ENCODE assay signal across 12 mouse cellular contexts in genomic region chr13:101759281-101759871, GRCm38 (mm10). TPM values are rescaled to one million over a fixed set of nuclear protein-coding genes. Genes with fewer than 3 reads are reported as not detected.
DNase-seq lines count a peak whose midpoint lies in the region; ATAC-seq and TF ChIP-seq lines count a peak whose summit lies in the region.
"Had no signal": no experiment of that assay in that cellular context is flagged by ENCODE, and none has a peak within 500 bp of the region (broad histone marks: within the 10 kb centered on the region; RNA-seq: fewer than 3 reads in every experiment).

No protein-coding gene starts in this region.

- peak; percentile 90 for DNase-seq in heart, adult 11 months
- DNase-seq in midbrain, embryonic 10.5 days (ENCODE audit: low spot score), result no peak
- DNase-seq in midbrain, postnatal 0 days (ENCODE audit: low spot score), result no peak
- peak; percentile 47 for DNase-seq in splenic B cell, adult 2 months (ENCODE audit: low read depth, low spot score)
- no peak for DNase-seq in adipocyte (ENCODE audit: low spot score)
- no peak for DNase-seq in ovary, postnatal 10 days (ENCODE audit: low spot score)
- DNase-seq: adrenal gland, postnatal 14 days; cerebellum, postnatal 10 days had no signal

- no peaks in the 10 kb centered on the region for H3K9me3 ChIP-seq in heart, embryonic 12.5 days (replicated peaks)
- H3K9me3 ChIP-seq in midbrain, embryonic 10.5 days (replicated peaks), result no peaks in the 10 kb centered on the region
- H3K9me3 ChIP-seq in midbrain, postnatal 0 days (ENCODE audit: low read length), result no peaks in the 10 kb centered on the region
- H3K9me3 ChIP-seq in forebrain, embryonic 16.5 days (ENCODE audit: control insufficient read depth, low read length), result no peaks in the 10 kb centered on the region

- H3K4me1 ChIP-seq in heart, embryonic 12.5 days (replicated peaks), result peaks cover 71% of the 10 kb centered on the region
- peaks cover 63% of the 10 kb centered on the region for H3K4me1 ChIP-seq in midbrain, embryonic 10.5 days
- H3K4me1 ChIP-seq in midbrain, postnatal 0 days (ENCODE audit: insufficient read depth, low read length), result peaks cover 14% of the 10 kb centered on the region; the same call in 1 of the 2 replicates
- H3K4me1 ChIP-seq in forebrain, embryonic 16.5 days (replicated peaks; ENCODE audit: control insufficient read depth, insufficient read depth, low read length), result peaks cover 47% of the 10 kb centered on the region

- no peaks in the 10 kb centered on the region for H3K27me3 ChIP-seq in heart, embryonic 12.5 days (replicated peaks)
- no peaks in the 10 kb centered on the region for H3K27me3 ChIP-seq in midbrain, embryonic 10.5 days (ENCODE audit: low read depth, poor library complexity, severe bottlenecking)
- H3K27me3 ChIP-seq in midbrain, postnatal 0 days (ENCODE audit: insufficient read depth, low read length), result no peaks in the 10 kb centered on the region
- no peaks in the 10 kb centered on the region for H3K27me3 ChIP-seq in forebrain, embryonic 16.5 days (replicated peaks; ENCODE audit: control insufficient read depth, insufficient read depth, low read length)
- no peaks in the 10 kb centered on the region for H3K27me3 ChIP-seq in splenic B cell, adult 2 months (ENCODE audit: control insufficient read depth, insufficient read depth, low read length, poor library complexity, severe bottlenecking)

- H3K4me2 ChIP-seq in heart, embryonic 12.5 days, result no peak overlapping the region
- no peak overlapping the region for H3K4me2 ChIP-seq in midbrain, postnatal 0 days (ENCODE audit: low read depth, low read length, poor library complexity, severe bottlenecking)
- peak overlapping the region; percentile 25; the same call in 1 of the 2 replicates for H3K4me2 ChIP-seq in forebrain, embryonic 16.5 days (ENCODE audit: low read length)
- H3K4me2 ChIP-seq: hindbrain, embryonic 14.5 days; limb, embryonic 12.5 days had no signal

- no peak for ATAC-seq in heart, embryonic 12.5 days (ENCODE audit: insufficient number of reproducible peaks, low FRiP score)
- no peak for ATAC-seq in midbrain, postnatal 0 days (ENCODE audit: low FRiP score)
- peak; percentile 7; the same call in 1 of the 2 replicates for ATAC-seq in forebrain, embryonic 16.5 days

- no peak overlapping the region for H3K9ac ChIP-seq in heart, embryonic 12.5 days
- no peak overlapping the region for H3K9ac ChIP-seq in midbrain, postnatal 0 days (replicated peaks; ENCODE audit: low read length, poor library complexity, severe bottlenecking)
- no peak overlapping the region for H3K9ac ChIP-seq in forebrain, embryonic 16.5 days (replicated peaks; ENCODE audit: low read depth, low read length)
- H3K9ac ChIP-seq: hindbrain, embryonic 14.5 days; limb, embryonic 12.5 days had no signal

- H3K27ac ChIP-seq in heart, embryonic 12.5 days (ENCODE audit: poor library complexity, severe bottlenecking), result no peak overlapping the region
- H3K27ac ChIP-seq in midbrain, embryonic 10.5 days (replicated peaks), result peak overlapping the region; percentile 1; the same call in 1 of the 2 replicates
- no peak overlapping the region for H3K27ac ChIP-seq in midbrain, postnatal 0 days (ENCODE audit: low read depth, low read length)
- H3K27ac ChIP-seq in forebrain, embryonic 16.5 days (ENCODE audit: low read length), result peak overlapping the region; percentile 53
- H3K27ac ChIP-seq: hindbrain, embryonic 14.5 days; limb, embryonic 12.5 days had no signal

- 42% methylated on average over 3 of the region's 3 CpGs for WGBS in heart, embryonic 12.5 days
- WGBS in midbrain, embryonic 10.5 days, result 26% methylated on average over 3 of the region's 3 CpGs
- WGBS in midbrain, postnatal 0 days, result 22% methylated on average over 3 of the region's 3 CpGs
- WGBS in forebrain, embryonic 16.5 days, result 19% methylated on average over 3 of the region's 3 CpGs

- no peak for TF ChIP-seq CTCF in midbrain, postnatal 0 days (IDR thresholded peaks at IDR 0.05)

- peaks cover 7% of the 10 kb centered on the region for H3K36me3 ChIP-seq in heart, embryonic 12.5 days
- peaks cover 25% of the 10 kb centered on the region for H3K36me3 ChIP-seq in midbrain, embryonic 10.5 days
- H3K36me3 ChIP-seq in midbrain, postnatal 0 days (ENCODE audit: insufficient read depth, low read length), result peaks cover 11% of the 10 kb centered on the region
- H3K36me3 ChIP-seq in forebrain, embryonic 16.5 days (ENCODE audit: control insufficient read depth, insufficient read depth), result 0 out of 2 replicates have a peak, but pooled peaks cover 4% of the 10 kb centered on the region
- H3K36me3 ChIP-seq in splenic B cell, adult 2 months (ENCODE audit: control insufficient read depth, insufficient read depth, low read length, poor library complexity, severe bottlenecking), result peaks cover 9% of the 10 kb centered on the region

- H3K4me3 ChIP-seq in heart, embryonic 12.5 days, result no peak overlapping the region
- no peak overlapping the region for H3K4me3 ChIP-seq in midbrain, embryonic 10.5 days
- no peak overlapping the region for H3K4me3 ChIP-seq in midbrain, postnatal 0 days (ENCODE audit: low read depth, low read length)
- H3K4me3 ChIP-seq in forebrain, embryonic 16.5 days (replicated peaks; ENCODE audit: low read length), result no peak overlapping the region
- H3K4me3 ChIP-seq: limb, embryonic 12.5 days had no signal

RNA-seq across cellular contexts. Expression of gene Pik3r1, which starts 8.6 kb away (rescaled TPM):
- polyA plus RNA-seq in heart, embryonic 12.5 days (2016; fragmentation: Nextera tagmentation; extraction: Ambion mirVana), result 14.8 and 18.1 TPM in 2 replicates
- 14.8 and 16.4 TPM in 2 replicates for polyA plus RNA-seq in midbrain, embryonic 10.5 days (2016; fragmentation: Nextera tagmentation; extraction: Ambion mirVana)
- total RNA-seq in midbrain, postnatal 0 days (2014; rRNA removed), result 99.2 and 116 TPM in 2 replicates
- polyA plus RNA-seq in midbrain, postnatal 0 days (2015; fragmentation: Nextera tagmentation; extraction: Ambion mirVana), result 43.0 and 54.4 TPM in 2 replicates
- polyA plus RNA-seq in forebrain, embryonic 16.5 days (2015; fragmentation: Nextera tagmentation; extraction: Ambion mirVana), result 36.4 and 42.7 TPM in 2 replicates

Comparison
In these comparisons a context has a peak if more than half of its experiments do, and no peak if none do; other contexts are left out.
1. H3K27ac ChIP-seq: peak in midbrain, embryonic 10.5 days (single experiment) and forebrain, embryonic 16.5 days (single experiment); none in heart, embryonic 12.5 days (single experiment) and midbrain, postnatal 0 days (single experiment).
2. DNase-seq: peak in heart, adult 11 months (single experiment) and splenic B cell, adult 2 months (single experiment); none in midbrain, embryonic 10.5 days (single experiment), midbrain, postnatal 0 days (single experiment), adipocyte (single experiment) and ovary, postnatal 10 days (single experiment).